Mouse (Mus musculus) stomach, adult 2 months (tissue): Measurements from ENCODE around the gene Alppl2. TPM values are rescaled to one million over a fixed set of nuclear protein-coding genes. Genes with fewer than 3 reads are reported as not detected.

Experiments used
- polyA plus RNA-seq: library from polyadenylated mRNA; depleted of rRNA; stranded (reverse); fragments of >200 nt; gene quantifications from 2 replicates; pipeline ENCODE4 v1.2.3, GENCODE M21; 2012; rRNA removed

The Alppl2 gene
- not detected in 2 replicates for polyA plus RNA-seq

DNA sequence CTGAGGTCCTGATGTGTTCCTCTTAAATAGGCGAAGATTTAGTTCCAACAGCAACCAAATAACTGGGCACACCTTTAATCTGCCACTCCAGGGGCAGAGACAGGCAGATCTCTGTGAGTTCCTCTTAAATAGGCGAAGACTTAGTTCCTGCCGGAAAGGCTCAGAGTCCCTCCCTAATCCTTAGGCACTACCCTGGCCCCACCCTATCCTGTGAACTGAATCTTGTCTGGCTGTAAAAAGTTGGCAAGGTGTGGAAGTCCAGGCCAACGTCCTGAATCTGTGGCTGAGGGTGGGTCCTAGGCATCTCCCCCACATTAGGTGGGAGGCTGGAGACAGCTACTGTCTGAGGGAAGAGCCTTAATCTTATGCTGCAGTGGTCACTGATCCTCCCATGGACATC is at the start of gene Alppl2:
Alppl2 (minus strand) TSS at position 101 of the 400 bp plus-strand sequence.

GRCm38 (mm10) chr1:87124673-87125072 is 34.9 kb upstream of the Alppl2 start, which contains the start of gene Akp3:
Gene Akp3 (plus strand): TSS chr1:87124973.

DNA sequence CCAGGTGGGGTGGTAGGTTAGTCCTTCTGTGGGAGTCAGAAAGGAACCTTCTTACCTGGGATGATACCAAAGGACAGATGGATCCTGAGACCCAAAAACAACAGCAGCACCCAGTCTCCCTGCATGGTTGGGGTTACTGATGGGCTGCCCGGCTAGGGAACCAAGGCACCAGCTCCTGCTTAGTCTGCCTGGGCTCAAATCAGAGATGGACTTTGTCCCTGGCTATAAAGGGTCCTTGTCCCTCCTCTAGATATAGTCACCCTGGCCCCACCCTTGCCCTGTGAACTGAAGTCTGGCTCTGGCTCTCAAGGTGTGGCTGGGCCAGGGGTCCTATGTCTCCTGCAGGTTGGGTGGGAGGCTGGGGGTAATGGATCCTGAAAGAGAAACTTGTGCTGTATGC is 11.7 kb upstream of the Alppl2 start, which contains the start of gene Alpi:
Alpi (minus strand) TSS at position 196 of the 400 bp plus-strand sequence.

Other genes starting within 250 kb of the Alppl2 start
- 6.0 and 6.9 TPM in 2 replicates for gene Alpi, start 11.7 kb upstream of the Alppl2 start, polyA plus RNA-seq
- gene Akp3, start 35.0 kb upstream of the Alppl2 start, polyA plus RNA-seq, result 0.32 and 0.81 TPM in 2 replicates
- 0.15 and 0.20 TPM in 2 replicates for gene Ecel1, start 66.6 kb upstream of the Alppl2 start, polyA plus RNA-seq
- 0.02 TPM in 1 of 2 replicates, not detected in the other for gene Prss56, start 93.4 kb upstream of the Alppl2 start, polyA plus RNA-seq
- gene Chrnd, start 100.7 kb upstream of the Alppl2 start, polyA plus RNA-seq, result 0.10 and 0.18 TPM in 2 replicates
- gene Chrng, start 114.7 kb upstream of the Alppl2 start, polyA plus RNA-seq, result 0.03 and 0.24 TPM in 2 replicates
- 10.6 and 11.5 TPM in 2 replicates for gene Eif4e2, start 124.0 kb upstream of the Alppl2 start, polyA plus RNA-seq
- gene Efhd1, start 174.4 kb upstream of the Alppl2 start, polyA plus RNA-seq, result 1.6 and 2.2 TPM in 2 replicates
- gene Gigyf2, start 237.1 kb upstream of the Alppl2 start, polyA plus RNA-seq, result 7.6 and 10.6 TPM in 2 replicates